Mouse (Mus musculus): ENCODE measurements around the gene Gm49395. TPM values are rescaled to one million over a fixed set of nuclear protein-coding genes. Genes with fewer than 3 reads are reported as not detected.

Gm49395 gene
- total and polyA plus RNA-seq, 3 experiments: 1.2 TPM; not detected in 2

- H3K4me3 ChIP-seq (ENCODE audit: low read depth, low read length): no peak overlapping the region
- no peaks in the 10 kb centered on the region for H3K4me1 ChIP-seq (ENCODE audit: insufficient read depth, low read depth, low read length)
- no peak for ATAC-seq (ENCODE audit: extremely low read depth, insufficient number of reproducible peaks, low FRiP score, poor library complexity, severe bottlenecking)
- TF ChIP-seq GATA2 (IDR thresholded peaks at IDR 0.05; ENCODE audit: borderline replicate concordance, low read depth, low read length) (no peak), POLR2AphosphoS5 (IDR thresholded peaks at IDR 0.05; ENCODE audit: insufficient replicate concordance, low read depth, low read length) (no peak), TAL1 (conservative IDR thresholded peaks at IDR 0.05; ENCODE audit: low read depth, low read length) (no peak), CTCF (IDR thresholded peaks at IDR 0.05; ENCODE audit: low read depth, low read length) (no peak), GATA1 (IDR thresholded peaks at IDR 0.05; ENCODE audit: borderline replicate concordance, low read length) (no peak)
- H3K9me3 ChIP-seq (replicated peaks): no peaks in the 10 kb centered on the region
- H3K36me3 ChIP-seq (replicated peaks): no peaks in the 10 kb centered on the region
- no peaks in the 10 kb centered on the region for H3K27me3 ChIP-seq (ENCODE audit: insufficient read depth, low read length)
- no peak for DNase-seq (ENCODE audit: low spot score)
Measured at GRCm38 (mm10) chr13:115136761-115137160, 35.0 kb upstream of the Gm49395 start.

DNA sequence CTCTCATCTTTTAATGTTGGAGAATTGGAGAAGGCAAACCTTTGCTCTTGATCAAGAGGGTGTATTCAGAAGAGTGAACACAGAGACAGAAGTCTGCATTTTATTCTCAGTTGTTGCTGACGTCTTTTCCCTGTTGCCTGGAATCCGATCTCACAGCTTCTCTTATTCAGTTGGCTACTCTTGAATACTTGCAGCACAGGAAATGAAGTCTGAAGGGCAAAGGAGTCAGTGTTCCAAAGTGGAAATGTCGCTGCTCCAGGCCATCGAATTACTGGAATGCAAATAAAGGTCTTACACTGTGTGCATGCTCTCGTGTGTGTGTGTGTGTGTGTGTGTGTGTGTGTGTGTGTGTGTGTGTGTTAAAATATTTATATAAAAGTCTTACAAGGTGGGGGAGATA lies 30.7 kb upstream of the Gm49395 start:
- DNase-seq (ENCODE audit: low spot score) (no peak), ATAC-seq (ENCODE audit: extremely low read depth, insufficient number of reproducible peaks, low FRiP score, poor library complexity, severe bottlenecking) (no peak)
- Histone ChIP-seq H3K4me3 (ENCODE audit: low read depth, low read length) (no peak overlapping the region), H3K27me3 (ENCODE audit: insufficient read depth, low read length) (0 out of 2 replicates have a peak, but pooled peaks cover 3% of the 10 kb centered on the region), H3K4me1 (ENCODE audit: insufficient read depth, low read depth, low read length) (no peaks in the 10 kb centered on the region), H3K36me3 (replicated peaks) (no peaks in the 10 kb centered on the region), H3K9me3 (replicated peaks) (no peaks in the 10 kb centered on the region)
- TF ChIP-seq GATA1 (IDR thresholded peaks at IDR 0.05; ENCODE audit: borderline replicate concordance, low read length) (no peak), CTCF (IDR thresholded peaks at IDR 0.05; ENCODE audit: low read depth, low read length) (no peak), GATA2 (IDR thresholded peaks at IDR 0.05; ENCODE audit: borderline replicate concordance, low read depth, low read length) (no peak), TAL1 (conservative IDR thresholded peaks at IDR 0.05; ENCODE audit: low read depth, low read length) (no peak), POLR2AphosphoS5 (IDR thresholded peaks at IDR 0.05; ENCODE audit: insufficient replicate concordance, low read depth, low read length) (no peak)

DNA sequence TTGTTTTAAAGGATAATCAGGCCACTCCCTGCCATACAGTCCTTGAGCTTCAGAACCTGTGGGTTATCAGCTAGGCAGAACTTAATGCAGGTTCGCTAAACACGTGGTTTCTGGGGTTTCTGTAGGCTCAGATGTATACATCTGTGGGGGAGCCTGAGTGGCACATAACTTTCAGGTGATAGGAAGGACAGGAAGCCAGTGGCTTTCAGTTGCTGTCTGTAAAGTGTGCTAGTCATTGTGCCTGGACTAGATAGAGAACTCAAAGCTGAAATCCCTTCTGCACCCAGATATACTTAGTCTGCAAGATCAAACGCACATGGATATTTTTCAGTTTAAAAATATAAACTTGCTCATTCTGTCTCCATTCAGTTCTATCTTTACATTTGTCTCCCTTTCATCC lies 29.7 kb upstream of the Gm49395 start:
- H3K36me3 ChIP-seq (replicated peaks): no peaks in the 10 kb centered on the region
- no peak for TF ChIP-seq POLR2AphosphoS5 (IDR thresholded peaks at IDR 0.05; ENCODE audit: insufficient replicate concordance, low read depth, low read length)
- no peaks in the 10 kb centered on the region for H3K9me3 ChIP-seq (replicated peaks)
- DNase-seq (ENCODE audit: low spot score): no peak
- ATAC-seq (ENCODE audit: extremely low read depth, insufficient number of reproducible peaks, low FRiP score, poor library complexity, severe bottlenecking): no peak
- H3K4me3 ChIP-seq (ENCODE audit: low read depth, low read length): no peak overlapping the region
- no peaks in the 10 kb centered on the region for H3K4me1 ChIP-seq (ENCODE audit: insufficient read depth, low read depth, low read length)
- 0 out of 2 replicates have a peak, but pooled peaks cover 3% of the 10 kb centered on the region for H3K27me3 ChIP-seq (ENCODE audit: insufficient read depth, low read length)

DNA sequence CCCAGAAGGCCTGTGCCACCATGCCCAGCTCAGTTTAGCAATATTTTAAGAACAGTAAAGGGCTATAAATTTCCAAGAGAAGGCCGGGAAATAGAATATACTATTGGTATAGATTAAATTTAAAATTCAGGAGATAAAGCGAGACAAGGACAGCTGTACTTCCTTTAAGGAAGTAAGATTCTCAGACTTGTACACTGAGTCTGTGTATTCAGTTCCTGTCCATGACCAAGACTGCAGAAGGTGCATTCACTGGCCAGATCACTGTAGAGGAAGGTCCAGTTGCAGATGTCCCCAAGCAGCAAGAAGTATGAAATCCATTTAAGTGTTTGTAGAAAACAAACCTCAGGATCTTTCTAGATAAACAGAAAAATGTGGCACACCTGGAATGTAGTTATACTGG lies 28.3 kb upstream of the Gm49395 start:
- Histone ChIP-seq H3K36me3 (replicated peaks) (no peaks in the 10 kb centered on the region), H3K9me3 (replicated peaks) (no peaks in the 10 kb centered on the region), H3K4me3 (ENCODE audit: low read depth, low read length) (no peak overlapping the region), H3K4me1 (ENCODE audit: insufficient read depth, low read depth, low read length) (no peaks in the 10 kb centered on the region), H3K27me3 (ENCODE audit: insufficient read depth, low read length) (0 out of 2 replicates have a peak, but pooled peaks cover 3% of the 10 kb centered on the region)
- ATAC-seq (ENCODE audit: extremely low read depth, insufficient number of reproducible peaks, low FRiP score, poor library complexity, severe bottlenecking) (no peak), DNase-seq (ENCODE audit: low spot score) (no peak)
- TF ChIP-seq GATA2 (IDR thresholded peaks at IDR 0.05; ENCODE audit: borderline replicate concordance, low read depth, low read length): no peak
- no peak for TF ChIP-seq POLR2AphosphoS5 (IDR thresholded peaks at IDR 0.05; ENCODE audit: insufficient replicate concordance, low read depth, low read length)
- TF ChIP-seq TAL1 (conservative IDR thresholded peaks at IDR 0.05; ENCODE audit: low read depth, low read length): no peak
- no peak for TF ChIP-seq CTCF (IDR thresholded peaks at IDR 0.05; ENCODE audit: low read depth, low read length)
- TF ChIP-seq GATA1 (IDR thresholded peaks at IDR 0.05; ENCODE audit: borderline replicate concordance, low read length): no peak

DNA sequence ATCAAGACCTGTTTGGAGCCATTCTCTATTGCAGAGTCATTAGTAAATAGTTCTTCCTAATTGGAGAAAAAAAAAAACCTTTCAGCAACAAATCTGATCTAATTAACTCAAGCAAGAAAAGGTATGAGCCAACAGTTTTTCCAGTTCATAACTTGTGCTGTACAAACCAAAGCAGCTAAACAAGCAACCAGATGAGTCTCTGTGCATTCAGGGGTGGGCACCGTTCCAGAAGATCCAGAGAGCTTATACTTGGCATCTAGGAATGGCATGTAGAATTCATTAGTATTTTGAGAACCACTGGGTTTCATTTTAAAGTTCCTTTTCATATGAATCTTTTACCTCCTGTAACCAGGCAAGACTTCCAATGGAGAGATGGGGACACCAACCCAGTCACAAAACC lies 26.1 kb upstream of the Gm49395 start:
- Histone ChIP-seq H3K36me3 (replicated peaks) (no peaks in the 10 kb centered on the region), H3K9me3 (replicated peaks) (no peaks in the 10 kb centered on the region), H3K4me3 (ENCODE audit: low read depth, low read length) (no peak overlapping the region), H3K4me1 (ENCODE audit: insufficient read depth, low read depth, low read length) (no peaks in the 10 kb centered on the region), H3K27me3 (ENCODE audit: insufficient read depth, low read length) (0 out of 2 replicates have a peak, but pooled peaks cover 3% of the 10 kb centered on the region)
- TF ChIP-seq GATA1 (IDR thresholded peaks at IDR 0.05; ENCODE audit: borderline replicate concordance, low read length): no peak
- TF ChIP-seq CTCF (IDR thresholded peaks at IDR 0.05; ENCODE audit: low read depth, low read length): no peak
- TF ChIP-seq TAL1 (conservative IDR thresholded peaks at IDR 0.05; ENCODE audit: low read depth, low read length): no peak
- TF ChIP-seq GATA2 (IDR thresholded peaks at IDR 0.05; ENCODE audit: borderline replicate concordance, low read depth, low read length): no peak
- TF ChIP-seq POLR2AphosphoS5 (IDR thresholded peaks at IDR 0.05; ENCODE audit: insufficient replicate concordance, low read depth, low read length): no peak
- DNase-seq (ENCODE audit: low spot score): no peak
- no peak for ATAC-seq (ENCODE audit: extremely low read depth, insufficient number of reproducible peaks, low FRiP score, poor library complexity, severe bottlenecking)

- H3K4me3 ChIP-seq (ENCODE audit: low read depth, low read length): no peak overlapping the region
- H3K9me3 ChIP-seq (replicated peaks): no peaks in the 10 kb centered on the region
- H3K27me3 ChIP-seq (ENCODE audit: insufficient read depth, low read length): 0 out of 2 replicates have a peak, but pooled peaks cover 3% of the 10 kb centered on the region
- H3K36me3 ChIP-seq (replicated peaks): no peaks in the 10 kb centered on the region
- DNase-seq (ENCODE audit: low spot score): no peak
- TF ChIP-seq CTCF (IDR thresholded peaks at IDR 0.05; ENCODE audit: low read depth, low read length): no peak
- no peak for TF ChIP-seq GATA2 (IDR thresholded peaks at IDR 0.05; ENCODE audit: borderline replicate concordance, low read depth, low read length)
- TF ChIP-seq TAL1 (conservative IDR thresholded peaks at IDR 0.05; ENCODE audit: low read depth, low read length): no peak
- TF ChIP-seq POLR2AphosphoS5 (IDR thresholded peaks at IDR 0.05; ENCODE audit: insufficient replicate concordance, low read depth, low read length): no peak
- TF ChIP-seq GATA1 (IDR thresholded peaks at IDR 0.05; ENCODE audit: borderline replicate concordance, low read length): no peak
- ATAC-seq (ENCODE audit: extremely low read depth, insufficient number of reproducible peaks, low FRiP score, poor library complexity, severe bottlenecking): no peak
- H3K4me1 ChIP-seq (ENCODE audit: insufficient read depth, low read depth, low read length): no peaks in the 10 kb centered on the region
Measured at GRCm38 (mm10) chr13:115126534-115126933, 24.8 kb upstream of the Gm49395 start.

DNA sequence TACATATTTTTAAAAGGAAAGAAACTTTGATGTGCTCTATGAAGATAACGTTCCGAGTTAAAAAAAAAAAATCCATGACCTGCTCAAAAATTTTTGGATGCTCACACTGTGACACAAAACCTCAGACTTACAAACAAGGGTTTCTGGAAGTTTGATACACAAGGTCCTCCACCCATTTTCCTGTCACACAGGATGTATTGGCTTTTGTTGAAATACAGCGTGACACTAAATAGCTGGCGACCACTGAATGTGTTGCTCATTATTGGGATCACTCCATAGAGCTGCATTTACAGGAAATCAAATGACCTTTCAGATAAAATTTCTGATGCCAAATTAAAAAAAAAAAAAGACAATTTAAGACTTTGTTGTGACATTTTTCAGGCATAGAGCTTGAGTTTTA lies 23.4 kb upstream of the Gm49395 start:
- ATAC-seq (ENCODE audit: extremely low read depth, insufficient number of reproducible peaks, low FRiP score, poor library complexity, severe bottlenecking) (no peak), DNase-seq (ENCODE audit: low spot score) (no peak)
- no peaks in the 10 kb centered on the region for H3K36me3 ChIP-seq (replicated peaks)
- H3K4me1 ChIP-seq (ENCODE audit: insufficient read depth, low read depth, low read length): no peaks in the 10 kb centered on the region
- no peak for TF ChIP-seq TAL1 (conservative IDR thresholded peaks at IDR 0.05; ENCODE audit: low read depth, low read length)
- no peak for TF ChIP-seq CTCF (IDR thresholded peaks at IDR 0.05; ENCODE audit: low read depth, low read length)
- no peak for TF ChIP-seq POLR2AphosphoS5 (IDR thresholded peaks at IDR 0.05; ENCODE audit: insufficient replicate concordance, low read depth, low read length)
- no peak for TF ChIP-seq GATA1 (IDR thresholded peaks at IDR 0.05; ENCODE audit: borderline replicate concordance, low read length)
- TF ChIP-seq GATA2 (IDR thresholded peaks at IDR 0.05; ENCODE audit: borderline replicate concordance, low read depth, low read length): no peak
- no peaks in the 10 kb centered on the region for H3K27me3 ChIP-seq (ENCODE audit: insufficient read depth, low read length)
- no peaks in the 10 kb centered on the region for H3K9me3 ChIP-seq (replicated peaks)
- H3K4me3 ChIP-seq (ENCODE audit: low read depth, low read length): no peak overlapping the region
